Mouse (Mus musculus) midbrain, embryonic 14.5 days (tissue): Measurements from ENCODE around the gene Hif1an. TPM values are rescaled to one million over a fixed set of nuclear protein-coding genes. Genes with fewer than 3 reads are reported as not detected.

Source experiments
- polyA plus RNA-seq: library from polyadenylated mRNA; unstranded; fragments of >200 nt; fragmentation: Nextera tagmentation; extraction: Ambion mirVana; gene quantifications from 2 replicates; pipeline ENCODE4 v1.2.1, GENCODE M21; 2014

The Hif1an gene
- polyA plus RNA-seq, 1 experiment from 2014 or later = 21.7 TPM

Other genes starting within 250 kb of the Hif1an start
- gene Scd4, start 229.8 kb upstream of the Hif1an start, polyA plus RNA-seq = 0.11 and 0.19 TPM in 2 replicates
- gene Scd1, start 155.0 kb upstream of the Hif1an start, polyA plus RNA-seq = 5.9 and 6.8 TPM in 2 replicates
- 0.54 and 1.2 TPM in 2 replicates for gene Wnt8b, start 69.4 kb upstream of the Hif1an start, polyA plus RNA-seq
- gene Sec31b, start 17.0 kb upstream of the Hif1an start, polyA plus RNA-seq = 0.05 and 0.12 TPM in 2 replicates
- gene Gm20538, start 10.0 kb upstream of the Hif1an start, polyA plus RNA-seq = not detected in 2 replicates
- gene Ndufb8, start 7.4 kb upstream of the Hif1an start, polyA plus RNA-seq = 566 and 729 TPM in 2 replicates
- 1.7 and 1.9 TPM in 2 replicates for gene Pax2, start 193.2 kb downstream of the Hif1an start, polyA plus RNA-seq